Mouse (Mus musculus): ENCODE measurements around the gene Lzts3. TPM values are rescaled to one million over a fixed set of nuclear protein-coding genes. Genes with fewer than 3 reads are reported as not detected.
A peak's percentile ranks its signal among the peaks of the same experiment; 100 is the strongest.

Lzts3 gene
- polyA plus RNA-seq (2015; fragmentation: Nextera tagmentation; extraction: Ambion mirVana) = 1.4 and 2.0 TPM in 2 replicates

DNA sequence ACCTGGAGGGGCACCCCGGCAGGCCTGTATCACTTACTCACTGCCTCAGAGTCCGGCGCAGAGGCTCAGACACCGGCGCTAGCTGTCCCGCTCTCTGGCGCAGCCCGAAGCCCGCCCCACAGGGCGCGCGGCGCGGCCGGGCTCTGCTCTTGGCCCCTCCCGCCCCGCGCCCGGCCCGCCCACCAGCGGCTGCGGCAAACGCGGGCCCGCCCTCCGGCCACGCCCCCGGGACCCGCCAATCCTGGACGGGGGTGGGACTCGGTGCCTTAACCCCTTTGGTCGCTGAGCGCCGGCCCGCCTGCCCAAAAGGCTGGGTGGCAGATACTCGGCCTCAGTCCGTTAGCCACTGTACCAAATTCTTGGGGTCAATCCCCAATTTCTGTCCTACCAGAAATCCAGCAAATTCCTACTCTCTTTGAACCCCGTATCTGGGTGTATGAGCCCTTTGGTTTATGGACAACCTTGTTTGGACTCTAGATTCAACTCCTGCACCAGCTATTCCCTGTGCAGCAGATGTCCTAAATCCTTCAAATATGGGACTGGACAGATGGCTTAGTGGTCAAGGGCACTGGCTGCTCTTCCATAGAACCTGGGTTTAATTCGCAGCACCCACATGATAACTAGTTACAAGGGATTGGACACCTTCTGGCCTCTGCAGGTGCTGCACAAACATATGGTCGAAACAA lies at the start of gene Lzts3:
TSS of gene Lzts3 (minus strand) at position 120 of the 686 bp plus-strand sequence.
- Histone ChIP-seq H3K9me3 (replicated peaks) (no peaks in the 10 kb centered on the region), H3K36me3 (replicated peaks) (no peaks in the 10 kb centered on the region), H3K4me1 (replicated peaks) (peaks cover 20% of the 10 kb centered on the region), H3K4me3 (replicated peaks) (peak within 1 kb of the TSS; percentile 68), H3K27ac (replicated peaks) (peak within 1 kb of the TSS; percentile 55), H3K9ac (peak within 1 kb of the TSS; percentile 69), H3K27me3 (peaks cover 44% of the 10 kb centered on the region), H3K4me2 (peak within 1 kb of the TSS; percentile 99)
- WGBS (ENCODE audit: insufficient replicate concordance) = 3% methylated on average over 40 of the region's 40 CpGs
- peak; percentile 98 for ATAC-seq (ENCODE audit: insufficient read depth)

DNA sequence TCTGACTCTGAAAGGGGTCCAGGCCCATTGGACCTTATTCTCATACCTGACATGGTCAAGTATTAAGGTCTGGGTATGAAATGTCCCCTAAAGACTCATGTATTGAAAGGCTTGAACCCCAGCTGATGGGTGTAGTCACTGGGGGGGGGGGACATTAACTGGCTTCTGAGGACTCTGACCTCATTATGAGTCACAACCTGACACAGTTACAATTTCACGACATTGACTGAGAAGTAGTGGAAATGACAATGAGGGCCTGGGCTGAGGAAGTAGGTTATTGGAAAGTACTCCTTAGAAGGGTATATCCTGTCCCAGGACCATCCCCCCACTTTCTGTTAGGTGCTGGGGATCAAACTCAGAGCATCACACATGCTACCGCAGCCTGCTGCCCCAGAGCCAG lies 46.4 kb upstream of the Lzts3 start:
- no peak overlapping the region for H3K4me3 ChIP-seq (replicated peaks)
- no peaks in the 10 kb centered on the region for H3K4me1 ChIP-seq (replicated peaks)
- H3K27me3 ChIP-seq = peaks cover 2% of the 10 kb centered on the region; the same call in 1 of the 2 replicates
- no peak overlapping the region for H3K27ac ChIP-seq (replicated peaks)
- H3K9ac ChIP-seq = no peak overlapping the region
- no peak overlapping the region for H3K4me2 ChIP-seq
- no peaks in the 10 kb centered on the region for H3K9me3 ChIP-seq (replicated peaks)
- WGBS (ENCODE audit: insufficient replicate concordance) = 57% methylated on average over 2 of the region's 2 CpGs
- H3K36me3 ChIP-seq (replicated peaks) = no peaks in the 10 kb centered on the region
- ATAC-seq (ENCODE audit: insufficient read depth) = no peak

DNA sequence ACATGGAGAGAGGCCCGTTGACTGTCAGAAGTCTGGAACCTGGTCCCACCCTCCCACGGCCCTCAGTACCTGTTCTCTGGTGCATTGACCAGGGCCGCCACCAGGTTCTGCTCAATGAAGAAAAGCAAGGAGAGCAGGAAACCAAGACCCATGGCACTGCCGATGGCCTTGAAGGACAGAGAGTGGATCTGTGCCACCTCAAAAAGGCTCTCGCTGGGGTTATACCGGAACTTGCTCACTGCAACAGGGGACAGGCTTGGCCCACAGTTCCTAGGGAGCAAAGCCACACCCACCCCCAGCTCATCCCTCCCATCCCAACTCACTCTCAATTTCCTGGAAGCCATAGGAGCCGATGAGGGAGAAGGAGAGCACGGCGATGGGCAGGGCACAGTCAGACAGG lies 42.8 kb upstream of the Lzts3 start:
- no peaks in the 10 kb centered on the region for H3K4me1 ChIP-seq (replicated peaks)
- no peak overlapping the region for H3K4me2 ChIP-seq
- H3K4me3 ChIP-seq (replicated peaks) = no peak overlapping the region
- no peak overlapping the region for H3K27ac ChIP-seq (replicated peaks)
- no peak for ATAC-seq (ENCODE audit: insufficient read depth)
- WGBS (ENCODE audit: insufficient replicate concordance) = 81% methylated on average over 9 of the region's 9 CpGs
- H3K27me3 ChIP-seq = no peaks in the 10 kb centered on the region
- H3K9me3 ChIP-seq (replicated peaks) = no peaks in the 10 kb centered on the region
- H3K36me3 ChIP-seq (replicated peaks) = peaks cover 28% of the 10 kb centered on the region
- no peak overlapping the region for H3K9ac ChIP-seq

DNA sequence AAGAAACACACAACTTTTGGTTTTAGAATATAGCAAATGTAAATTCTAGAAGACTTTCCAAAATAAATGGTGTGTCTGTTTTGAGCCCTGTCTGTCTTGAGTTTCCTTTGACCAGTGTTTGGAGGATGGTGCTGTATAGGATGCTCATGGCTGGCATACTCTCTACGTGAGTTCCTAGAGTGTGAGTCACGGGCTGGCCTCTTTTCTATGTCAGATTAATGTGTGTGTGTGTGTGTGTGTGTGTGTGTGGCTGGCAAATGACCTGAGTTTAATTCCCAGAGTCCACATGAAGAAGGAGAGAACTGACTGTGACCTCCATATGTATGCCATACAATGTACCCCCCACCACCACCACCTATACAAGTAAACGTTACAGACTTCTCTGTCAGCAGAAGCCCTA lies 38.9 kb upstream of the Lzts3 start:
- Histone ChIP-seq H3K4me3 (replicated peaks) (no peak overlapping the region), H3K9ac (no peak overlapping the region), H3K27ac (replicated peaks) (no peak overlapping the region), H3K4me2 (no peak overlapping the region), H3K27me3 (no peaks in the 10 kb centered on the region), H3K9me3 (replicated peaks) (no peaks in the 10 kb centered on the region), H3K4me1 (replicated peaks) (no peaks in the 10 kb centered on the region), H3K36me3 (replicated peaks) (peaks cover 67% of the 10 kb centered on the region)
- WGBS (ENCODE audit: insufficient replicate concordance) = 87% methylated on average over 3 of the region's 3 CpGs
- ATAC-seq (ENCODE audit: insufficient read depth) = no peak

DNA sequence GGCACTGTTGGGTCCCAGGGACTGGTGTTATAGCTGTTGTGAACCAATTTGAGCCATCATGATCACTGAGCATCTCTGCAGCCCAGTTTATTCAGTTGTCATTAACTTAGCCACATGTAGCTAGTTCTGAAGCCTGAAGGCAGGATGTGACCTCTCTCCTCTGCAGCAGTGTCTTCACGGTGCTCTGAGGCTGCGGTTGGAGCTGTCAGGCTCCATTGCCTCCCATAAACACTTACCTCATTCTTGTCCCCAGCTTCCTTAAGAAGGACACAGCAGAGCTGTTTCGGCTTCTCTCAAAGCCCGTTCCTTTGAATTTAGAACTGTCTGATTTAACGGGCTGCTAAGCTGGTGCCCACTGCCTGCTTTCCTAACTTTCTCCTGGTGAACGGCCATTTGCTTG lies 37.3 kb upstream of the Lzts3 start:
- ATAC-seq (ENCODE audit: insufficient read depth) = no peak
- Histone ChIP-seq H3K9me3 (replicated peaks) (no peaks in the 10 kb centered on the region), H3K9ac (no peak overlapping the region), H3K4me2 (no peak overlapping the region), H3K36me3 (replicated peaks) (peaks cover 84% of the 10 kb centered on the region), H3K4me3 (replicated peaks) (no peak overlapping the region), H3K27me3 (no peaks in the 10 kb centered on the region), H3K4me1 (replicated peaks) (no peaks in the 10 kb centered on the region), H3K27ac (replicated peaks) (no peak overlapping the region)
- 84% methylated on average over 6 of the region's 6 CpGs for WGBS (ENCODE audit: insufficient replicate concordance)

DNA sequence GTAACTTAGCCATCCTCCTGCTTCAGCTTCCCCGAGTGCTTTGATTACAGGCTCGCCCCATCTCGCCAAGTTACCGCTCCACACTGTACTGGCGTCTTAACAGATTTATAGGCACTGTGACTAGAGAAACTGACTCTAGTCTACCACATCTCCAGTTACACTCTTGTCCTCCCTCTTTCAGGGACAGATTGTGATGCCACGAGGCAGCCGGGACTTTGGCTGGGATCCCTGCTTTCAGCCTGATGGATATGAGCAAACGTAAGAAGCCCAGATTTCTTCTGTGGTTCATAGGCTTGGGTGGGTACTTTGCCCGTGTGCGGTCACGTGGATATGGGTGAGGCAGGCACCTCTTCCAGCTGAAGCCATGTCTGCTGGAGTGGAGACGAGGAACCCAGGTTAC lies 36.6 kb upstream of the Lzts3 start:
- H3K4me1 ChIP-seq (replicated peaks) = no peaks in the 10 kb centered on the region
- no peak overlapping the region for H3K27ac ChIP-seq (replicated peaks)
- H3K4me2 ChIP-seq = no peak overlapping the region
- no peak for ATAC-seq (ENCODE audit: insufficient read depth)
- no peaks in the 10 kb centered on the region for H3K27me3 ChIP-seq
- H3K9ac ChIP-seq = no peak overlapping the region
- no peak overlapping the region for H3K4me3 ChIP-seq (replicated peaks)
- 83% methylated on average over 12 of the region's 12 CpGs for WGBS (ENCODE audit: insufficient replicate concordance)
- H3K36me3 ChIP-seq (replicated peaks) = peaks cover 89% of the 10 kb centered on the region
- no peaks in the 10 kb centered on the region for H3K9me3 ChIP-seq (replicated peaks)

DNA sequence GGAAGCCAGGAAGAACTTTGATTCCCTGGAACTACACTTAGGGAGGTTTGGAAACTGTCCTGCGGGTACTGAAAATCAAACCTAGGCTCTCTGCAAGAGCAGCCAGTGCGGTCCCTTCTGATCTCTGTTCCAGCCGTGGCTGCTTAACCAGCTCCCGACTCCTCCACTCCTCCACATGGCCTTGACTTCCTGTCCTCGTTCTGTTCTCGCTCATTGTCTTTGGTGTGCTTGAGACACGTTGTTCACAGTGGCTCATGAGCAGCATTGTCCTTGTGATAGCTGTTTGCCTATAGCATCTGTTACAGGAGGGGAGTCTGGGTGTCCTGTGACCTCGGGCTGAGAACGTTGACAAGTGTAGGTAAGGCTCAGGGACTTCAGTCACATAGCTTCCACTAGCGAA lies 34.6 kb upstream of the Lzts3 start:
- Histone ChIP-seq H3K4me2 (no peak overlapping the region), H3K4me3 (replicated peaks) (no peak overlapping the region), H3K36me3 (replicated peaks) (peaks cover 97% of the 10 kb centered on the region), H3K27me3 (no peaks in the 10 kb centered on the region), H3K27ac (replicated peaks) (no peak overlapping the region), H3K9ac (no peak overlapping the region), H3K4me1 (replicated peaks) (no peaks in the 10 kb centered on the region), H3K9me3 (replicated peaks) (no peaks in the 10 kb centered on the region)
- no peak for ATAC-seq (ENCODE audit: insufficient read depth)
- WGBS (ENCODE audit: insufficient replicate concordance) = 77% methylated on average over 10 of the region's 10 CpGs

DNA sequence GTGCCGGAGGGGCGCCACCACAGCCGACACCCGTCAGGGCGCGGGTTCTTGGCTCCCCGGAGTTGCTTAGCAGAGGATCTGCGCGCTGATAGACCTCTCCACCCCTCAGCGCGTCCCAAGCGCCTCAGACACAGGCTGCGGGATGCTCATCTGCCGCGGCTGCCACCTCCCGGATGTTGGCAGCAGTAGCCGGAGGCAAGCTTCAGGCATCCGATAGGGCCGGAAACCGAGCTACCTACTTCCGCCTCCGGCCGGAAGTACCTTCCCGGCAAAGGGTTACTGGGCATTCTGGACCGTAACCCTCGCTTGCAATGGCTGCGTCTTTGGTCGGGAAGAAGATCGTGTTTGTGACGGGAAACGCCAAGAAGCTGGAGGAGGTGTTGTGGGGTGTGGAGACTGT lies 25.0 kb upstream of the Lzts3 start, which contains the start of gene Itpa:
TSS of gene Itpa (plus strand) at position 52 of the 400 bp plus-strand sequence.
- Histone ChIP-seq H3K4me2 (peak within 1 kb of the TSS; percentile 75), H3K4me1 (replicated peaks) (peaks cover 62% of the 10 kb centered on the region), H3K4me3 (replicated peaks) (peak within 1 kb of the TSS; percentile 85), H3K9me3 (replicated peaks) (no peaks in the 10 kb centered on the region), H3K27me3 (no peaks in the 10 kb centered on the region), H3K36me3 (replicated peaks) (peaks cover 28% of the 10 kb centered on the region), H3K27ac (replicated peaks) (peak within 1 kb of the TSS; percentile 85), H3K9ac (peak within 1 kb of the TSS; percentile 73)
- ATAC-seq (ENCODE audit: insufficient read depth) = peak; percentile 64
- under 1% methylated on average over 31 of the region's 31 CpGs for WGBS (ENCODE audit: insufficient replicate concordance)

DNA sequence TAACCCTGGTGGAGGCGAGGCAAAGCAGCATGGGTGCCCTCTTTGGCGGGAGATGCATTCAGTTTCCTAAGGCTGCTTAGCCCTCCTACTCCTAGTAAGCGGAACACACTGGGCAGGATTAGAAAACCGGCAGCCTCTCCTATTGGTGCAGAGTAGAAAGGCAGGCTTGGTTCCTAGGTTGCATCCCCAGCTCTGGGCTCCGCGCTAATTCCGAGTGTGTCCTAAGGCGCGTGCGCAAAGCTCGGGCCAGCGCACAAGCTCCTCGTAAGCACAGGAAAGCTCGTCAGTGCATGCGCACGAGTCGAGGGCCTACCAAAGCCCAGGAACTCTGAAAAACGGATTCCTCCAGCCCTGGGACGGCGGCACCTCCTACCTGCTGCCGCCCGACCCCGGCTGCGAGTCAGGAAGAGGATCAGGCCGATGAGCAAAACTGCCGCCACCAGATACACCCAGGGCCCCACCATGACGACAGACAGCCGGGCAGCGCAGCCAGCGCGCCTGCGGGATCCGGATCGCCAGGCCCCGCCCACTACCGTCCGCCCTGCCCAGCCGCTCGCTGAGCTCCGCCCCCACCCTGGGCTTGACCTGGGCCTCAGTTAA lies 21.6 kb upstream of the Lzts3 start, which contains the start of gene Ddrgk1:
TSS of gene Ddrgk1 (minus strand) at position 558 of the 600 bp plus-strand sequence.
- Histone ChIP-seq H3K4me1 (replicated peaks) (peaks cover 50% of the 10 kb centered on the region), H3K9me3 (replicated peaks) (no peaks in the 10 kb centered on the region), H3K36me3 (replicated peaks) (peaks cover 35% of the 10 kb centered on the region), H3K9ac (peak within 1 kb of the TSS; percentile 82), H3K27ac (replicated peaks) (peak within 1 kb of the TSS; percentile 97), H3K4me2 (peak within 1 kb of the TSS; percentile 87), H3K4me3 (replicated peaks) (peak within 1 kb of the TSS; percentile 72), H3K27me3 (no peaks in the 10 kb centered on the region)
- peak; percentile 92 for ATAC-seq (ENCODE audit: insufficient read depth)
- under 1% methylated on average over 40 of the region's 40 CpGs for WGBS (ENCODE audit: insufficient replicate concordance)

DNA sequence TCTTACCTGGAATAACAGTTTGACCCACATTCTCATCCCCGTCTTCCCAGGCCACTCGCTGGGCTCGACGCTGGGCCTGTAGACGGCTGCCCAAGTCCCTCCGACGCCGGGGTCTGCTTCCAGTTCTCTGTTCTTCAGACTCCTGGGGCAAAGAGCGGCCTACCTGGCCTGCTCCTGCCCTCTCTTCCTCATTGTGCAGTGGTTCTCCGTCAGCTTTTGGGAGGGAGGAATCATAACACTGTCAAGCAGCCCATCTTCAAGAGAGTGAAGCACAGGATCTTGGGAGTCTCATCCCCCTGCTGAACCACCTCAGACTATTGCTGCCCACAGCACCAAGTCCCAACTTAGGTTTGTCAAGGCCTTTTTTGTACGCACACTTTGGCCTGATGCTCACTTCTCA lies 20.7 kb upstream of the Lzts3 start:
- WGBS (ENCODE audit: insufficient replicate concordance) = 89% methylated on average over 11 of the region's 11 CpGs
- Histone ChIP-seq H3K27ac (replicated peaks) (peak overlapping the region; percentile 97), H3K36me3 (replicated peaks) (peaks cover 43% of the 10 kb centered on the region), H3K4me3 (replicated peaks) (peak overlapping the region; percentile 72), H3K9ac (peak overlapping the region; percentile 82), H3K27me3 (no peaks in the 10 kb centered on the region), H3K4me2 (peak overlapping the region; percentile 87), H3K9me3 (replicated peaks) (no peaks in the 10 kb centered on the region), H3K4me1 (replicated peaks) (peaks cover 41% of the 10 kb centered on the region)
- no peak for ATAC-seq (ENCODE audit: insufficient read depth)

DNA sequence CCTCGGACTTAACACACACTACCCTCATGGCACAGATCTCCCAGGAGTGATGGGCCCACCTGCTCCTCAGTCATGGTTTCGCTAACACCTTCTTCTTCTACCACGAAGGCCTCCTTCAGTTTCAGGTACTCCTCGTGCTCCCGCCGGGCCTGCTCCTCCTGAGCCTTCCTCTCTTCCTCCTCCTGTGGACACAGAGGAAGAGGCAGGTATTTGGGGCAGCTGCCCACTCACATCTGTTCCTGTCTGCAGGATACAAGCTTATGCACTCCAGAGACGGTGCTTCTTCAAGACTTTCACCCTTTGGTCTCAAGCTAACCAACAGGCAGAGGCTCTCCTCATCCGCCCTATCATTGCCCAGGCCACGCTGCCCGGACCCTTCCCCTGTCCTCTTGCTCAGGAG lies 15.9 kb upstream of the Lzts3 start:
- Histone ChIP-seq H3K4me1 (replicated peaks) (peaks cover 52% of the 10 kb centered on the region), H3K9me3 (replicated peaks) (no peaks in the 10 kb centered on the region), H3K4me3 (replicated peaks) (no peak overlapping the region), H3K4me2 (no peak overlapping the region), H3K9ac (0 out of 2 replicates have a peak overlapping the region, but pooled peaks have one; percentile 3), H3K36me3 (replicated peaks) (peaks cover 90% of the 10 kb centered on the region), H3K27ac (replicated peaks) (no peak overlapping the region), H3K27me3 (no peaks in the 10 kb centered on the region)
- 88% methylated on average over 10 of the region's 10 CpGs for WGBS (ENCODE audit: insufficient replicate concordance)
- no peak for ATAC-seq (ENCODE audit: insufficient read depth)

Data from liver, embryonic 15.5 days (tissue).